Mouse (Mus musculus) retina, postnatal 7 days (tissue): ENCODE measurements around the gene Hfe.
"Not testable (repeated sequence)": the region's sequence is repeated elsewhere in the genome, so short reads cannot be mapped to it uniquely, and the experiment has no call there.

Experiments
- DNase-seq: peaks from one replicate; pipeline ENCODE4 v3.0.0-alpha.2; 2012; ENCODE audit warnings: low read depth, low spot score

The Hfe gene

DNA sequence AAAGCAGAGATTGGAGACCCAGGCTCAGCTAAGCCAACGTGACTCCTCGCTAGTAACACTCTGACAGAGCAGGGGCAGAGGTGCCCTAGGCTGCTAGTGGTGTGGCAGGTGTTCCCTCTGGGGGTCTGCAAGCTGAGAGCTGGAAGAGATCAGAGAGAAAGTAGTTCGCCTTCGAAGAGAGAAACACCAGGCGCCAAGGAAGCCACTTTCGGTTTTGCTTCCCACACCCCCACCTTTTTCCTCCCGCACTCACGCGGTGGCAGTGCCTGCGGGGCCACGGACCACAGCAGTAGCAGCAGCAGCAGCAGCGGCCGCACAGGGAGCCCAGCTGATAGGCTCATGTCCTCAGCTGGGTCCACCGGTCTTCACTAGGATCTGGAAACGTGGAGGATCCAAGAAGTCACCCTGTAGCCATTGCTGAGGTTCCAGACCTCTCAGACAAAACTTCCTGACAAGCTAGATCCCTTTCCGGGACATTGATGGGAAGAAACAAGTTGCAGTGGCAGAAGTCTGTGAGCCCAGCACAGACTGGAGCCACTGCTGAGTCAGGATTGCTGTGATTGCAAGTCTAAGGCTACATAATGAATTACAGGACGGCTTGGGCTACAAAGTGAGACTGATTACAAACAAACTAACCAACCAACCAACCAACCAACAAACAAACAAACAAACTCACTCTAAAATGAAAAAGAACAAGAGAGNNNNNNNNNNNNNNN, at the start of gene Hfe:
Gene Hfe, minus strand, starts transcription at position 481 of the 716 bp plus-strand sequence.
- no peak for DNase-seq

DNA sequence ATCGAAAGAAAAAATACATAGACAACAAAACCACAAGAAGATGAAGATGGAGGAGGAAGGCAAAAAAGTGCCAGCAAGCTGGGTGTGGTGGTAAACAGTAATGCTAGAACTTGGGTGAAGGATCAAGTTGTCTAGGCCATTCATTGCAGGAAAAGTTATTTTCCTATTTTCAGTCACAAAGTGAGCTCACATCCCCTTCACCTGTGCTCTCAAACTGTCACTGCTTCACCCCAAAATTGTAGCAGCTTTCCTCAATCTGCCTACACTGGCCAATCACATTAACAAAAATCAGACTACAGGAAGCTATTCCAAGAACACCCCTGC, 49.2 kb upstream of the Hfe start:
- DNase-seq, result no peak

- DNase-seq, result no peak
Measured at GRCm38 (mm10) chr13:23759251-23759771, 48.7 kb upstream of the Hfe start.

DNA sequence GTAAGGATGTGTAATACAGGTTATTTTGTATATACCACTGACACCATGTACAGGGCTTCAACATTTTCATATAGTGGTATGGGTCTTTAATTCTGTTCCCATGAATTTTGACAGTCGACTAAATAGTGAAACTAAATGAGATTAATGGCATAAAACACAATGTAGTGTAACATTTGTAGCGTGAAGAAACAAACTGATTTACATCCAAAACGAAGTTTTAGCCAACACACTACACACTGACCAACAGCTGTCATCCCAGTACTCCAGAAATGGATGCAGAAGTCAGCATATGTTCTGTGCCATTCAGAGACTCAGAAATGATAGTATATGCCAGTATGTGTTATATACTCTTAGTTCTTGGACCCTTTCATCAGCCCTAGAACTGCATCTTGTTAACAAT, 47.3 kb upstream of the Hfe start:
- no peak for DNase-seq

DNA sequence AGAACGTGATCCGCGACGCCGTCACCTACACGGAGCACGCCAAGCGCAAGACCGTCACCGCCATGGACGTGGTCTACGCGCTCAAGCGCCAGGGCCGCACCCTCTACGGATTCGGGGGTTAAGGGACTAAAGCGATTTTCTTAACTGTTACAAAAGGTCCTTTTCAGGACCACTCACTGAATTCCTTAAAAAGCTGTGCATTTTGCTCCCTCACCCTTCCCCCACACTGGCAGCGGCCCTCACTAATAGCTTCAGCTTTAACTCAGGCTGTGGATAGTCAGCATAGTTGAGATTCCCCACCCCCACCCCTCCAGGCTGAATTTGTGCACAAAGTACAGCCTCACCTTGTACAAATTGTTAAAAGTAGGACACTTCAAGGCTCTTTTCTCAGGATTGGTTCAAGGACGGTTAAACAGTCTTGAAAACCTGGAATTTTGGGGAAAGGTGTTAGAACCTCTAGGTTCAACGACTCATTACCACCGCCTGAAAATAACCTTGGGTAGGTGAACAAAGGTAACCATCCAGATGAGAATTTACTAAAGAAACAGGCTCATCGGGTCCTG, 46.6 kb upstream of the Hfe start:
- DNase-seq, result no peak

DNA sequence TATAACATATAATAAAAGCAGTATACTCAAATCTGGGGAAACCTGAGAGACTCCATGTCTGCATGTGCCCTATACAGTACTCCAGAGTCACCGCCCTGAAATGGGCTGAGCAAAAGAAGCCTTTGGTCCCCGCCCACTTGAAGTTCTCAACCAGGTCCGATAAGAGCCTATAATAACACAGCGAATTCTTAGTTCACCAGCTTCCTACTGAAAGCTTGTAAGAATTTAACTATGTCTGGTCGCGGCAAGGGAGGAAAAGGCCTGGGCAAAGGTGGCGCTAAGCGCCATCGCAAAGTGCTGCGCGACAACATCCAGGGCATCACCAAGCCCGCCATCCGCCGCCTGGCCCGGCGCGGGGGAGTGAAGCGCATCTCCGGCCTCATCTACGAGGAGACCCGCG, 46.1 kb upstream of the Hfe start, which contains the start of gene Hist1h4b:
Gene Hist1h4b, plus strand, starts transcription at position 224 of the 400 bp plus-strand sequence.
- no peak for DNase-seq

GRCm38 (mm10) chr13:23755000-23755399, 44.3 kb upstream of the Hfe start:
- no peak for DNase-seq

GRCm38 (mm10) chr13:23753314-23754078, 42.8 kb upstream of the Hfe start:
- no peak for DNase-seq

DNA sequence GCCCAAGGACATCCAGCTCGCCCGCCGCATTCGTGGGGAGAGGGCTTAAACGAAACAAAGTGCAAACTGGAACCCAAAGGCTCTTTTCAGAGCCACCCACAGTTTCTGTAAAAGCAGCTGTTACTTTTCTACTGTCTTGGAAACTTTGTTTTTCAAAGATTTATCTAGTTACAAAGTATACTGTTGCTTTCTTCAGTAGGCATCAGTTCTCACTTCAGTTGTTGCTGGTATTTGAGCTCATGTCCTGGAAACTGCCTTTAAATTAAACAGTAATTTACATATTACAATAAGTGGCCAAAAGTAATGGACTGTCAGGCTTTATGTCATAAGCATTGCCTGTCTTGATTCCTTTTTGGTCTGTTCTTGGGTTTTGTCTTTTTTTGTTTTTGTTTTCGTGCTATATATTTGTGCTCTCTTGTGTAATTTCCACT, 42.1 kb upstream of the Hfe start:
- no peak for DNase-seq

- not testable (repeated sequence) for DNase-seq
Measured at GRCm38 (mm10) chr13:23752067-23752741, 41.5 kb upstream of the Hfe start, which contains the start of gene Hist1h3b. Gene Hist1h3b (plus strand): TSS chr13:23752267.

DNA sequence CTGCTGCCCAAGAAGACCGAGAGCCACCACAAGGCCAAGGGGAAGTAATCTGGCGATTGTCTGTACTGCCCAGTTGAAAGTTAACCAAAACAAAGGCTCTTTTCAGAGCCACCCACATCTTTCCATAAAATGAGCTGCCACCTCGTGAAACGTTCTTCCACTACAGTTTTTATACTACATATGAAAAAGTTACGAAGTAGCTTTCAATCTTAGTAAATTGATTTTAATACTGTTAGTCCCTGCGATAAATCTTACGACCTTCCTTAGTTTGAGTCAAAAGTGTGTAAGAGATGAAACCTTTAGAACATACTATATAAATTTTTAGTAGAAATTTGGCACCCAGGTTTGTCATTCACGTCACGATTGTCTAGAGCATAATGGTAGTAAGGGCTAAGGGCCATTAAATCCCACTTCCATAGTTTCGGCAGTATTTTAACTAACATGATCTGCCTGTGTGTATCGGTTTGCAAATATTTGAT, 40.9 kb upstream of the Hfe start:
- no peak for DNase-seq

DNA sequence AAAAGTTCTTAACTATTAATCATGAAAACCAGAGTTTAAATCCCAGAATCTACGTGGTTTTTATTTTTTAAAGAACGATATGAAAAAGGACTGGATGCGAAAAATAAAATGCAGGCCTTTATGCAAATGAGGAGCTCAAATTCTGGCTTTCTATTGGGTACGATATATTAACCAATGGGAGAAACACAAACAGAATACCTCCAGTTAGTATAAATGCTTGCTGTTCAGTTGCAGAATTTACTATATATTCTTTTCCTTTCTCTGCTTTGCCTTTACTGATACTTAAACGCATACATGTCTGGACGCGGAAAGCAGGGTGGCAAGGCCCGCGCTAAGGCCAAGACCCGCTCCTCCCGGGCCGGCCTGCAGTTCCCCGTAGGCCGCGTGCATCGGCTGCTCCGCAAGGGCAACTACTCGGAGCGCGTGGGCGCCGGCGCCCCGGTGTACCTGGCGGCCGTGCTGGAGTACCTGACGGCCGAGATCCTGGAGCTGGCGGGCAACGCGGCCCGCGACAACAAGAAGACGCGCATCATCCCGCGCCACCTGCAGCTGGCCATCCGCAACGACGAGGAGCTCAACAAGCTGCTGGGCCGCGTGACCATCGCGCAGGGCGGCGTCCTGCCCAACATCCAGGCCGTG, 40.3 kb upstream of the Hfe start, which contains the start of gene Hist1h2ab:
Gene Hist1h2ab, plus strand, starts transcription at position 288 of the 639 bp plus-strand sequence.
- DNase-seq, result not testable (repeated sequence)

GRCm38 (mm10) chr13:23749563-23750121, 39.0 kb upstream of the Hfe start:
- no peak for DNase-seq

DNA sequence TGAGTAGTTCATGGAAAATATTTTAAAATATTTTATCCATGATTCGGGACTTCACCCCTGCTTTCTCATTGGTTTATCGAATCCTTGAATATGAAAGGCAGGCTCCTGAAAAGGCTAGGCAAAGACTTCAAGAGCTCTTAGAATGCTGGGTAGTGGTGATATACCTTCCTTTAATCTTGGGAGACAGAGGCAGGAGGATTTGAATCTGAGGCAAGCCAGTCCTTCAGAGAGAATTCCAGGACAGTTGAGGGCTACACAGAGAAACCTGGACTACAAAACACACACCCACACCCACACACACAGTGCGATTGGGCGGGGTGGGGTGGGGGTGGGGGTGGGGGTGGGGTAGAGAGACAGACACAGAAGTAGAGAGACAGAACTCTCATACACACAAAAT, 37.2 kb upstream of the Hfe start:
- no peak for DNase-seq

DNA sequence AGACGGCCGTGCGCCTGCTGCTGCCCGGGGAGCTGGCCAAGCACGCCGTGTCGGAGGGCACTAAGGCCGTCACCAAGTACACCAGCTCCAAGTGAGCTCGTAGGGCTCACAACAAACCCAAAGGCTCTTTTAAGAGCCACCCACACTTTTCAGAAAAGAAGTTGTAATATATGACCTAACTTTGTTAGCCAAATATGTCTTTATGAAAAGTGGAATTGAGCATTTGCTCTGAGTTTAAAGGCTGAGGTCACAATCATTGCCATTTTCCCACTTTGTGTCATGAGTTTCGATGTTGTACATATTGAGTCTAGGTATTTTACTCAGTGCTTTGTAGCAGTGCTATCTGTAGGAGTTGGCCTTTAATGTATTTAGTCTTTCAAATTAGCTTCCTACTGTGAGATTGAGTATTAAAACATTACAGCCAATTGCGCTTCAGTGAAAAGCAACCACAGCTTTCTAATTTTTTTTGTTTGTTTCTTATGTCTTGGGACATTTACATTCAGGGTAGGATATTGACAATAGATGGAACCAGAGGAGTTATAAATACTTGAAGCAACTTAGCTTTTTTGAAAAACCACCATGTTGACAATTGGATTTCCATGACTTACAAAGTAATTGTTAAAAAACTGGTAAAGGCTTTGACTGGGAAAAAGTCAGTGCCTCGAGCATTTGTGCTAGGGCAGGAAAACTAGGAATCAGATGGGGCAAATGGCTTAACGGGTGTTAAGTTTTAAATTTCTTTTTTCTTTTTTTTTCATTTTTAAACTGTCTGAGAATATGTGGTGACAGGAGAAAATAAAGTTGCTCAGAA, 36.6 kb upstream of the Hfe start:
- DNase-seq, result no peak

GRCm38 (mm10) chr13:23746201-23747080, 35.8 kb upstream of the Hfe start, which contains the start of gene Hist1h2bb:
Gene Hist1h2bb (plus strand): TSS chr13:23746734.
- DNase-seq, result not testable (repeated sequence)

- no peak for DNase-seq
Measured at GRCm38 (mm10) chr13:23745381-23746161, 34.9 kb upstream of the Hfe start, which contains the start of gene Hist1h3c. Gene Hist1h3c (minus strand): TSS chr13:23745602.
